Mouse (Mus musculus): ENCODE measurements around the gene Vps35l.

- TF ChIP-seq CTCF (IDR thresholded peaks at IDR 0.05; ENCODE audit: low read depth, low read length) (no peak), POLR2A (IDR thresholded peaks at IDR 0.05; ENCODE audit: borderline replicate concordance, low read depth, low read length) (no peak)
Observed at GRCm38 (mm10) chr7:118797600-118797999, 57.6 kb downstream of the Vps35l start.
